Mouse (Mus musculus): ENCODE results near the gene Aldob. TPM values are rescaled to one million over a fixed set of nuclear protein-coding genes. Genes with fewer than 3 reads are reported as not detected.
"Not testable (repeated sequence)": the region's sequence is repeated elsewhere in the genome, so short reads cannot be mapped to it uniquely, and the experiment has no call there.

Aldob gene
- polyA plus RNA-seq, 1 experiment: not detected

GRCm38 (mm10) chr4:49521346-49521745, 28.0 kb downstream of the Aldob start:
- peak overlapping the region; percentile 92 for H3K4me3 ChIP-seq (ENCODE audit: low read depth, low read length)
- no peaks in the 10 kb centered on the region for H3K4me1 ChIP-seq (ENCODE audit: control insufficient read depth, insufficient read depth, low read length)
- no peaks in the 10 kb centered on the region for H3K9me3 ChIP-seq (replicated peaks; ENCODE audit: control insufficient read depth, insufficient read depth, low read length, poor library complexity, severe bottlenecking)
- TF ChIP-seq CTCF (IDR thresholded peaks at IDR 0.05; ENCODE audit: low read depth, low read length) (no peak), EP300 (IDR thresholded peaks at IDR 0.05; ENCODE audit: insufficient read depth, low read depth, low read length) (no peak), POLR2A (IDR thresholded peaks at IDR 0.05; ENCODE audit: insufficient read depth, low read length) (no peak)
- peak overlapping the region; percentile 16; the same call in 1 of the 2 replicates for H3K9ac ChIP-seq (ENCODE audit: low read depth, poor library complexity, severe bottlenecking)
- no peaks in the 10 kb centered on the region for H3K36me3 ChIP-seq (ENCODE audit: control insufficient read depth, insufficient read depth, low read length, poor library complexity, severe bottlenecking)
- H3K27me3 ChIP-seq (ENCODE audit: control insufficient read depth, insufficient read depth, low read length, poor library complexity, severe bottlenecking): no peaks in the 10 kb centered on the region
- H3K27ac ChIP-seq (ENCODE audit: insufficient read depth, low read length): no peak overlapping the region

DNA sequence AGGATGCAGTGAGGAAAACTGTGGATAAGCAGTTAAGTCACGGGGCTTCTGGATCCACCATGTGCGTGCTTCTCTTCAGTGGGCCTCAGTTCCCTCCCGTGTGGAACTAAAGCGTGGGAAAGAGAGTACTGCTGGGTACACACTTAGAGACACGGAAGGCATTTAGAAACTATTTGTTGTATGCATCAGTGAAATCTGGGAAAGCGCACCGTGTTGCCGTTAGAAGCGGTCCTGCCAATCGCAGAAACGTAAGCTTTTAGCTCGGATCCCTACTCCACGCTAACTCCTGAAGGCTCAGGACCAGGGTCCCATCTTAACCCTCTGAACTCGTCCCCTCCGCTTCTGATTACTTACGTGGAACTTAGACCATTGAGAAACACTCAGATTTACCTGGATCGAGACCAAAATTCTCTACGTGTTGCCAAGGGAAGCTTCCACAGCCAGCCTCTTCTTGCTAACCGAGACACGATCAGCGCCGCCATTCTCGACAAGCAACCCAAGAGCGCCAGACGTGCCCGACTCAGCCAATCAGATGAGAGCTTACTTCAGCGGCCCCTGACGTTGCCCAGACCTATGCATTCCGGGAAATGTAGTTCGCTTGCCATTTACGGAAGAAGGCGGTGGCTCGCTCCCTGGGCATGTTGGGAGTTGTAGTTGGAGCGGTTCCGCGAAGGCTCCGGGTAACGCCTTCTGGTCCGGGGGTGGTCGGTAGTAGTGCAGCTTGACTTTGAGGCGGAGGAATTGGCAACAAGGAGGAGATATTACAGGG, 28.6 kb downstream of the Aldob start, which contains the start of the genes Mrpl50 and Zfp189:
TSS of gene Mrpl50 (minus strand) at position 522 of the 769 bp plus-strand sequence.
TSS of gene Zfp189 (plus strand) at position 605 of the 769 bp plus-strand sequence.
- H3K9me3 ChIP-seq (replicated peaks; ENCODE audit: control insufficient read depth, insufficient read depth, low read length, poor library complexity, severe bottlenecking): no peaks in the 10 kb centered on the region
- peak within 1 kb of the TSS; percentile 39; the same call in 1 of the 2 replicates for H3K27ac ChIP-seq (ENCODE audit: insufficient read depth, low read length)
- H3K9ac ChIP-seq (ENCODE audit: low read depth, poor library complexity, severe bottlenecking): peak within 1 kb of the TSS; percentile 82
- H3K27me3 ChIP-seq (ENCODE audit: control insufficient read depth, insufficient read depth, low read length, poor library complexity, severe bottlenecking): no peaks in the 10 kb centered on the region
- TF ChIP-seq POLR2A (IDR thresholded peaks at IDR 0.05; ENCODE audit: insufficient read depth, low read length) (no peak), EP300 (IDR thresholded peaks at IDR 0.05; ENCODE audit: insufficient read depth, low read depth, low read length) (no peak), CTCF (IDR thresholded peaks at IDR 0.05; ENCODE audit: low read depth, low read length) (no peak)
- H3K4me1 ChIP-seq (ENCODE audit: control insufficient read depth, insufficient read depth, low read length): no peaks in the 10 kb centered on the region
- H3K4me3 ChIP-seq (ENCODE audit: low read depth, low read length): peak within 1 kb of the TSS; percentile 99
- H3K36me3 ChIP-seq (ENCODE audit: control insufficient read depth, insufficient read depth, low read length, poor library complexity, severe bottlenecking): no peaks in the 10 kb centered on the region

- Histone ChIP-seq H3K27me3 (ENCODE audit: control insufficient read depth, insufficient read depth, low read length, poor library complexity, severe bottlenecking) (no peaks in the 10 kb centered on the region), H3K4me1 (ENCODE audit: control insufficient read depth, insufficient read depth, low read length) (no peaks in the 10 kb centered on the region), H3K4me3 (ENCODE audit: low read depth, low read length) (no peak overlapping the region), H3K9me3 (replicated peaks; ENCODE audit: control insufficient read depth, insufficient read depth, low read length, poor library complexity, severe bottlenecking) (no peaks in the 10 kb centered on the region), H3K27ac (ENCODE audit: insufficient read depth, low read length) (no peak overlapping the region), H3K9ac (ENCODE audit: low read depth, poor library complexity, severe bottlenecking) (no peak overlapping the region), H3K36me3 (ENCODE audit: control insufficient read depth, insufficient read depth, low read length, poor library complexity, severe bottlenecking) (peaks cover 1% of the 10 kb centered on the region)
- peak; percentile 36 for TF ChIP-seq CTCF (IDR thresholded peaks at IDR 0.05; ENCODE audit: low read depth, low read length)
- no peak for TF ChIP-seq EP300 (IDR thresholded peaks at IDR 0.05; ENCODE audit: insufficient read depth, low read depth, low read length)
- no peak for TF ChIP-seq POLR2A (IDR thresholded peaks at IDR 0.05; ENCODE audit: insufficient read depth, low read length)
Observed at GRCm38 (mm10) chr4:49519476-49519875, 29.9 kb downstream of the Aldob start.

- no peak for TF ChIP-seq EP300 (IDR thresholded peaks at IDR 0.05; ENCODE audit: insufficient read depth, low read depth, low read length)
- TF ChIP-seq CTCF (IDR thresholded peaks at IDR 0.05; ENCODE audit: low read depth, low read length): no peak
- TF ChIP-seq POLR2A (IDR thresholded peaks at IDR 0.05; ENCODE audit: insufficient read depth, low read length): no peak
- H3K4me3 ChIP-seq (ENCODE audit: low read depth, low read length): no peak overlapping the region
- peaks cover 24% of the 10 kb centered on the region for H3K36me3 ChIP-seq (ENCODE audit: control insufficient read depth, insufficient read depth, low read length, poor library complexity, severe bottlenecking)
- H3K4me1 ChIP-seq (ENCODE audit: control insufficient read depth, insufficient read depth, low read length): no peaks in the 10 kb centered on the region
- no peaks in the 10 kb centered on the region for H3K27me3 ChIP-seq (ENCODE audit: control insufficient read depth, insufficient read depth, low read length, poor library complexity, severe bottlenecking)
- no peaks in the 10 kb centered on the region for H3K9me3 ChIP-seq (replicated peaks; ENCODE audit: control insufficient read depth, insufficient read depth, low read length, poor library complexity, severe bottlenecking)
- no peak overlapping the region for H3K9ac ChIP-seq (ENCODE audit: low read depth, poor library complexity, severe bottlenecking)
- no peak overlapping the region for H3K27ac ChIP-seq (ENCODE audit: insufficient read depth, low read length)
Observed at GRCm38 (mm10) chr4:49514441-49514840, 34.9 kb downstream of the Aldob start.

- Histone ChIP-seq H3K27me3 (ENCODE audit: control insufficient read depth, insufficient read depth, low read length, poor library complexity, severe bottlenecking) (no peaks in the 10 kb centered on the region), H3K4me3 (ENCODE audit: low read depth, low read length) (no peak overlapping the region), H3K4me1 (ENCODE audit: control insufficient read depth, insufficient read depth, low read length) (no peaks in the 10 kb centered on the region), H3K9ac (ENCODE audit: low read depth, poor library complexity, severe bottlenecking) (no peak overlapping the region), H3K9me3 (replicated peaks; ENCODE audit: control insufficient read depth, insufficient read depth, low read length, poor library complexity, severe bottlenecking) (no peaks in the 10 kb centered on the region), H3K27ac (ENCODE audit: insufficient read depth, low read length) (no peak overlapping the region), H3K36me3 (ENCODE audit: control insufficient read depth, insufficient read depth, low read length, poor library complexity, severe bottlenecking) (peaks cover 24% of the 10 kb centered on the region)
- TF ChIP-seq EP300 (IDR thresholded peaks at IDR 0.05; ENCODE audit: insufficient read depth, low read depth, low read length) (no peak), CTCF (IDR thresholded peaks at IDR 0.05; ENCODE audit: low read depth, low read length) (no peak), POLR2A (IDR thresholded peaks at IDR 0.05; ENCODE audit: insufficient read depth, low read length) (no peak)
Observed at GRCm38 (mm10) chr4:49512636-49513035, 36.7 kb downstream of the Aldob start.

GRCm38 (mm10) chr4:49510236-49510835, 39.0 kb downstream of the Aldob start:
- H3K36me3 ChIP-seq (ENCODE audit: control insufficient read depth, insufficient read depth, low read length, poor library complexity, severe bottlenecking): peaks cover 24% of the 10 kb centered on the region
- H3K27ac ChIP-seq (ENCODE audit: insufficient read depth, low read length); H3K9ac ChIP-seq (ENCODE audit: low read depth, poor library complexity, severe bottlenecking); H3K27me3 ChIP-seq (ENCODE audit: control insufficient read depth, insufficient read depth, low read length, poor library complexity, severe bottlenecking); H3K9me3 ChIP-seq (replicated peaks; ENCODE audit: control insufficient read depth, insufficient read depth, low read length, poor library complexity, severe bottlenecking); H3K4me1 ChIP-seq (ENCODE audit: control insufficient read depth, insufficient read depth, low read length); H3K4me3 ChIP-seq (ENCODE audit: low read depth, low read length): not testable (repeated sequence)
